Mouse (Mus musculus) embryonic fibroblast, embryonic 13.5 days (primary cell): Measurements from ENCODE around the gene Trmt2a.
"Not testable (repeated sequence)": the region's sequence is repeated elsewhere in the genome, so short reads cannot be mapped to it uniquely, and the experiment has no call there.

Source experiments
- CTCF ChIP-seq: IDR thresholded peaks from 2 replicates; pipeline ENCODE4 v1.5.1; 2011; ENCODE audit warnings: mild to moderate bottlenecking, control low read depth, low read length, moderate library complexity, borderline replicate concordance; ENCODE audit not compliant: insufficient read depth
- POLR2A ChIP-seq: IDR thresholded peaks from 2 replicates; pipeline ENCODE4 v1.6.1; 2011; ENCODE audit warnings: low read depth, mild to moderate bottlenecking, control low read depth, low read length, moderate library complexity

DNA sequence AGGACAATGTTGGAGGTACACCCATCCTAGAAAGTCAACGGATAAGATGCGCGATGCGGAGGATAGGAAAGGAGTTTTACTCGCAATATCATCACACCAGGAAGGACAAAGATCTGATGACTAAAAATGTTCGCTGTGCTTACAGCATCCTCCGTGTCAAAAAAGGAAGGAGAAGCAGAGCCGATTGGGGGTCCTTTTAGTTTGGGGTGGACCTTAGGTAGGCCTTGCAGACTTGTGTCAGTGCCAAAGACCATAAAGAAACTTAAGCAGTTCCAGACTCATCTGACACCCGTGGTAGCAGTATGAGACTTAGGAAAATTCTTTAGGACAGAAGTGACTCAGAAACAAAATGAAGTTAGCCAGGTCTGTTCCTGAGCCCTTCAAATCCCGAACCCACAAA, 41.1 kb downstream of the Trmt2a start:
- TF ChIP-seq POLR2A, CTCF: not testable (repeated sequence)
